Mouse (Mus musculus): ENCODE data around the gene Sntg2. TPM values are rescaled to one million over a fixed set of nuclear protein-coding genes. Genes with fewer than 3 reads are reported as not detected.
A peak's percentile ranks its signal among the peaks of the same experiment; 100 is the strongest.

Gene Sntg2
- polyA plus RNA-seq, 1 experiment, result 9.2 TPM

DNA sequence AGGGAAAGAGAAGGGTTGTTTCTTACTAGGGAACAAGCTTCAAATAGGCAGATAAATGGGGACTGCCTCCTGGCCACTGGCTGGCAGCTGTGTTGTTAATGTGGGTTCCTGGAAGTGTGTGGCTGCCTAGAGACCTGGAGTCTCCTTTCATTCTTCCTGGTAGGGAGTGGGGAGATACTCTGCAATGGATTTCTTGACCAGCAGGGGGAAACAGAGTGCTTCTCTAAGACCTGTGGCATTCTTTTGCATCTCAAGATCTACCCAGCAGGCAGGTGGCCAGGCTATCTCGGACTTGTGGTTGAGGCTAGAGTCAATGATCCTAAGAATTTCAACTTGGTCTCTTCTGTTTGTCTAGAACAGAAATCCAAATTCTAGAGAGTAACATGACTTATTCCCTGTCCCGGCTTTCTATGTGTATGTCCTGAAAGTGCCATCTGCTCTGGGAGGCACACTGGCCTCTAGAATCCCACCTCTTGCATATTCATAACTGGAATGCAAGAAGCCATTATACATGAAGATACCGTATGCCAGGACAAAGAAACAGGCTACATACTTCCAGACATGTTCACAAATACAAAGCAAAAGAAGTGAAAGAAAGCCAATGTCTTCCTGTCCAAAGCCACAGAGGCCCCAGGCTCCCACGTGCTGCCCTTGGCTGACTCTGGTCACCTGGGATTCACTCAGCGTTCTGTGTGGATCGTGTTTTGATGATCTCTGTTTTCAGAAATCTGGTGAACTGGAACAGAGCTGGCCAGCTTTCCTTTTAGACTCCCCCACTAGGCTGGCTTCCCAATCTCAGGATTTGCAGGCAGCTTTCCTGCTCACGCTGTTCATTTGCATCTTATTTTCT, 244.4 kb downstream of the Sntg2 start:
- DNase-seq (ENCODE audit: extremely low spot score in 1 of 2, low spot score in 1 of 2), result peak; percentile 68 to 94

Other genes starting within 250 kb of the Sntg2 start
- gene Tpo, start 240.8 kb downstream of the Sntg2 start, polyA plus RNA-seq (2012; rRNA removed), result 1.3 and 1.8 TPM in 2 replicates
- 46.5 and 49.4 TPM in 2 replicates for gene Tmem18, start 211.1 kb upstream of the Sntg2 start, polyA plus RNA-seq (2012; rRNA removed)

Measured in frontal cortex, adult 2 months (tissue).